Mouse (Mus musculus): ENCODE data around the gene Gm9049. TPM values are rescaled to one million over a fixed set of nuclear protein-coding genes. Genes with fewer than 3 reads are reported as not detected.

Gm9049 gene
- polyA plus RNA-seq, 1 experiment from 2014 or later = not detected

Other genes starting within 250 kb of the Gm9049 start
- gene Mdm1, start 212.3 kb downstream of the Gm9049 start, polyA plus RNA-seq (2015; fragmentation: Nextera tagmentation; extraction: Ambion mirVana) = 10.7 and 13.9 TPM in 2 replicates
- not detected in 2 replicates for gene Il22, start 149.2 kb downstream of the Gm9049 start, polyA plus RNA-seq (2015; fragmentation: Nextera tagmentation; extraction: Ambion mirVana)
- gene Gm32717, start 113.3 kb downstream of the Gm9049 start, polyA plus RNA-seq (2015; fragmentation: Nextera tagmentation; extraction: Ambion mirVana) = not detected in 2 replicates
- not detected in 2 replicates for gene Gm32802, start 95.4 kb downstream of the Gm9049 start, polyA plus RNA-seq (2015; fragmentation: Nextera tagmentation; extraction: Ambion mirVana)
- not detected in 2 replicates for gene Iltifb, start 59.1 kb downstream of the Gm9049 start, polyA plus RNA-seq (2015; fragmentation: Nextera tagmentation; extraction: Ambion mirVana)
- gene Gm9040, start 27.1 kb downstream of the Gm9049 start, polyA plus RNA-seq (2015; fragmentation: Nextera tagmentation; extraction: Ambion mirVana) = 0.08 TPM in 1 of 2 replicates, not detected in the other
- gene Gm9044, start 21.7 kb downstream of the Gm9049 start, polyA plus RNA-seq (2015; fragmentation: Nextera tagmentation; extraction: Ambion mirVana) = 0.08 TPM in 1 of 2 replicates, not detected in the other
- gene Gm9045, start 16.3 kb downstream of the Gm9049 start, polyA plus RNA-seq (2015; fragmentation: Nextera tagmentation; extraction: Ambion mirVana) = 0.07 TPM in 1 of 2 replicates, not detected in the other
- gene Gm9046, start 10.8 kb downstream of the Gm9049 start, polyA plus RNA-seq (2015; fragmentation: Nextera tagmentation; extraction: Ambion mirVana) = not detected in 2 replicates
- gene Gm9048, start 5.4 kb downstream of the Gm9049 start, polyA plus RNA-seq (2015; fragmentation: Nextera tagmentation; extraction: Ambion mirVana) = not detected in 2 replicates
- not detected in 2 replicates for gene Ifng, start 86.9 kb upstream of the Gm9049 start, polyA plus RNA-seq (2015; fragmentation: Nextera tagmentation; extraction: Ambion mirVana)

Data from liver, embryonic 13.5 days (tissue).